Mouse (Mus musculus) midbrain, embryonic 10.5 days (tissue): ENCODE data around the gene C1ql4. TPM values are rescaled to one million over a fixed set of nuclear protein-coding genes. Genes with fewer than 3 reads are reported as not detected.

Experiments used
- DNase-seq: peaks from one replicate; pipeline ENCODE4 v3.0.0-alpha.2; 2017; ENCODE audit warnings: low spot score
- H3K27ac ChIP-seq: fragments of 300-500 bp; sonication (generic); replicated peaks from 2 replicates; pipeline ENCODE4 v1.5.1; 2016; ENCODE audit warnings: mild to moderate bottlenecking
- H3K27me3 ChIP-seq: fragments of 300-500 bp; sonication (generic); 2 replicates; pipeline ENCODE4 v1.6.1; 2016; ENCODE audit warnings: low read depth, mild to moderate bottlenecking; ENCODE audit not compliant: poor library complexity, severe bottlenecking
- H3K36me3 ChIP-seq: fragments of 300-500 bp; sonication (generic); 2 replicates; pipeline ENCODE4 v1.6.1; 2016; ENCODE audit warnings: mild to moderate bottlenecking, moderate library complexity
- H3K4me1 ChIP-seq: fragments of 300-500 bp; sonication (generic); 2 replicates; pipeline ENCODE4 v1.6.1; 2016
- H3K4me3 ChIP-seq: fragments of 300-500 bp; sonication (generic); 2 replicates; pipeline ENCODE4 v1.5.1; 2016; ENCODE audit warnings: mild to moderate bottlenecking, moderate library complexity
- H3K9me3 ChIP-seq: fragments of 300-500 bp; sonication (generic); replicated peaks from 2 replicates; pipeline ENCODE4 v1.6.1; 2016; ENCODE audit warnings: mild to moderate bottlenecking
- WGBS: fragments of 180-500 bp; shearing (Covaris S2); methylation state at CpG from one replicate; pipeline ENCODE4 v1.1.7; 2016; 5-methylcytosine and 5-hydroxymethylcytosine counted together
- polyA plus RNA-seq: library from polyadenylated mRNA; unstranded; fragments of >200 nt; fragmentation: Nextera tagmentation; extraction: Ambion mirVana; gene quantifications from 2 replicates; pipeline ENCODE4 v1.2.1, GENCODE M21; 2016

Gene C1ql4
- 0.21 and 2.3 TPM in 2 replicates for polyA plus RNA-seq

- 8% methylated on average over 60 of the region's 60 CpGs for WGBS
- Histone ChIP-seq H3K4me3 (peak within 1 kb of the TSS; percentile 47), H3K27ac (no peak within 1 kb of the TSS; the same call in 1 of the 2 replicates), H3K4me1 (peaks cover 52% of the 10 kb centered on the region), H3K36me3 (peaks cover 14% of the 10 kb centered on the region), H3K9me3 (no peaks in the 10 kb centered on the region), H3K27me3 (peaks cover 100% of the 10 kb centered on the region)
- DNase-seq, result no peak
Measured at GRCm38 (mm10) chr15:99087253-99088075, at the start of gene C1ql4. Gene C1ql4, minus strand, starts transcription at chr15:99087817.

GRCm38 (mm10) chr15:99129956-99130910 is 42.6 kb upstream of the C1ql4 start:
- H3K9me3 ChIP-seq, result no peaks in the 10 kb centered on the region
- H3K27me3 ChIP-seq, result no peaks in the 10 kb centered on the region; the same call in 1 of the 2 replicates
- H3K36me3 ChIP-seq, result peaks cover 44% of the 10 kb centered on the region
- peaks cover 46% of the 10 kb centered on the region for H3K4me1 ChIP-seq
- peak overlapping the region; percentile 50 for H3K27ac ChIP-seq
- DNase-seq, result no peak
- WGBS, result 67% methylated on average over 22 of the region's 22 CpGs
- H3K4me3 ChIP-seq, result peak overlapping the region; percentile 17; the same call in 1 of the 2 replicates

- DNase-seq, result peak; percentile 45
- H3K4me3 ChIP-seq, result peak overlapping the region; percentile 17; the same call in 1 of the 2 replicates
- WGBS, result 40% methylated on average over 11 of the region's 11 CpGs
Measured at GRCm38 (mm10) chr15:99129441-99129840, 41.8 kb upstream of the C1ql4 start.

GRCm38 (mm10) chr15:99127851-99128522 is 40.4 kb upstream of the C1ql4 start:
- peak overlapping the region; percentile 80 for H3K4me3 ChIP-seq
- H3K36me3 ChIP-seq, result peaks cover 22% of the 10 kb centered on the region
- H3K4me1 ChIP-seq, result peaks cover 46% of the 10 kb centered on the region
- peak overlapping the region; percentile 61; the same call in 1 of the 2 replicates for H3K27ac ChIP-seq
- no peak for DNase-seq
- no peaks in the 10 kb centered on the region; the same call in 1 of the 2 replicates for H3K27me3 ChIP-seq
- no peaks in the 10 kb centered on the region for H3K9me3 ChIP-seq
- 71% methylated on average over 6 of the region's 6 CpGs for WGBS

More at GRCm38 (mm10) chr15:99129441-99129840, 41.8 kb upstream of the C1ql4 start:
- H3K27ac ChIP-seq, result peak overlapping the region; percentile 50
- no peaks in the 10 kb centered on the region; the same call in 1 of the 2 replicates for H3K27me3 ChIP-seq
- no peaks in the 10 kb centered on the region for H3K9me3 ChIP-seq
- peaks cover 37% of the 10 kb centered on the region for H3K36me3 ChIP-seq
- peaks cover 46% of the 10 kb centered on the region for H3K4me1 ChIP-seq

- peaks cover 46% of the 10 kb centered on the region for H3K4me1 ChIP-seq
- H3K27me3 ChIP-seq, result no peaks in the 10 kb centered on the region; the same call in 1 of the 2 replicates
- under 1% methylated on average over 33 of the region's 35 CpGs for WGBS
- H3K27ac ChIP-seq, result peak overlapping the region; percentile 95
- peak overlapping the region; percentile 80 for H3K4me3 ChIP-seq
- H3K36me3 ChIP-seq, result peaks cover 12% of the 10 kb centered on the region
- DNase-seq, result no peak
- no peaks in the 10 kb centered on the region for H3K9me3 ChIP-seq
Measured at GRCm38 (mm10) chr15:99126816-99127365, 39.3 kb upstream of the C1ql4 start.

GRCm38 (mm10) chr15:99126081-99126815 is 38.6 kb upstream of the C1ql4 start:
- under 1% methylated on average over 115 of the region's 115 CpGs for WGBS
- peaks cover 42% of the 10 kb centered on the region for H3K4me1 ChIP-seq
- H3K9me3 ChIP-seq, result no peaks in the 10 kb centered on the region
- peak overlapping the region; percentile 80 for H3K4me3 ChIP-seq
- peaks cover 3% of the 10 kb centered on the region; the same call in 1 of the 2 replicates for H3K27me3 ChIP-seq
- peaks cover 7% of the 10 kb centered on the region for H3K36me3 ChIP-seq
- DNase-seq, result peak; percentile 95
- H3K27ac ChIP-seq, result peak overlapping the region; percentile 95

GRCm38 (mm10) chr15:99125711-99126080 is 38.1 kb upstream of the C1ql4 start, which contains the start of gene Spats2:
Gene Spats2, plus strand, starts transcription at chr15:99125916.
- no peaks in the 10 kb centered on the region for H3K9me3 ChIP-seq
- peaks cover 7% of the 10 kb centered on the region for H3K36me3 ChIP-seq
- no peak for DNase-seq
- peak within 1 kb of the TSS; percentile 80 for H3K4me3 ChIP-seq
- H3K4me1 ChIP-seq, result peaks cover 42% of the 10 kb centered on the region
- H3K27me3 ChIP-seq, result peaks cover 8% of the 10 kb centered on the region; the same call in 1 of the 2 replicates
- peak within 1 kb of the TSS; percentile 95 for H3K27ac ChIP-seq
- WGBS, result 2% methylated on average over 12 of the region's 12 CpGs

- H3K4me1 ChIP-seq, result peaks cover 22% of the 10 kb centered on the region
- no peak overlapping the region for H3K27ac ChIP-seq
- H3K9me3 ChIP-seq, result no peaks in the 10 kb centered on the region
- 88% methylated on average over 2 of the region's 2 CpGs for WGBS
- peaks cover 12% of the 10 kb centered on the region; the same call in 1 of the 2 replicates for H3K27me3 ChIP-seq
- no peaks in the 10 kb centered on the region for H3K36me3 ChIP-seq
- no peak for DNase-seq
- no peak overlapping the region for H3K4me3 ChIP-seq
Measured at GRCm38 (mm10) chr15:99122642-99123041, 35.0 kb upstream of the C1ql4 start.

- H3K27ac ChIP-seq, result peak overlapping the region; percentile 55
- DNase-seq, result no peak
- WGBS, result 21% methylated on average over 11 of the region's 11 CpGs
- H3K9me3 ChIP-seq, result no peaks in the 10 kb centered on the region
- H3K27me3 ChIP-seq, result peaks cover 12% of the 10 kb centered on the region; the same call in 1 of the 2 replicates
- peaks cover 18% of the 10 kb centered on the region for H3K4me1 ChIP-seq
- H3K36me3 ChIP-seq, result no peaks in the 10 kb centered on the region
- H3K4me3 ChIP-seq, result no peak overlapping the region
Measured at GRCm38 (mm10) chr15:99120814-99121213, 33.2 kb upstream of the C1ql4 start.

GRCm38 (mm10) chr15:99116539-99116938 is 28.9 kb upstream of the C1ql4 start:
- Histone ChIP-seq H3K9me3 (no peaks in the 10 kb centered on the region), H3K27ac (no peak overlapping the region), H3K4me3 (no peak overlapping the region), H3K27me3 (0 out of 2 replicates have a peak, but pooled peaks cover 12% of the 10 kb centered on the region), H3K4me1 (peaks cover 28% of the 10 kb centered on the region), H3K36me3 (no peaks in the 10 kb centered on the region)
- WGBS, result 55% methylated on average over 11 of the region's 11 CpGs
- no peak for DNase-seq

- no peak overlapping the region; the same call in 1 of the 2 replicates for H3K27ac ChIP-seq
- no peaks in the 10 kb centered on the region for H3K27me3 ChIP-seq
- no peaks in the 10 kb centered on the region for H3K9me3 ChIP-seq
- 88% methylated on average over 7 of the region's 7 CpGs for WGBS
- H3K36me3 ChIP-seq, result no peaks in the 10 kb centered on the region
- H3K4me3 ChIP-seq, result no peak overlapping the region
- H3K4me1 ChIP-seq, result peaks cover 15% of the 10 kb centered on the region
- DNase-seq, result no peak
Measured at GRCm38 (mm10) chr15:99115065-99115423, 27.4 kb upstream of the C1ql4 start.
